Mouse (Mus musculus): ENCODE results near the gene Zfp260. TPM values are rescaled to one million over a fixed set of nuclear protein-coding genes. Genes with fewer than 3 reads are reported as not detected.
"Not testable (repeated sequence)": the region's sequence is repeated elsewhere in the genome, so short reads cannot be mapped to it uniquely, and the experiment has no call there.

The Zfp260 gene
- polyA plus RNA-seq, 1 experiment from 2014 or later, result 138 TPM

- under 1% methylated on average over 40 of the region's 40 CpGs for WGBS
- no peaks in the 10 kb centered on the region for H3K27me3 ChIP-seq
- peak within 1 kb of the TSS; percentile 73 for H3K9ac ChIP-seq (replicated peaks)
- peaks cover 26% of the 10 kb centered on the region for H3K4me1 ChIP-seq (replicated peaks)
- ATAC-seq (ENCODE audit: insufficient number of reproducible peaks, insufficient read depth, low FRiP score, low TSS enrichment, low read depth), result peak; percentile 84
- H3K27ac ChIP-seq, result peak within 1 kb of the TSS; percentile 82
- H3K36me3 ChIP-seq, result peaks cover 18% of the 10 kb centered on the region
- peak within 1 kb of the TSS; percentile 72 for H3K4me2 ChIP-seq
- peak within 1 kb of the TSS; percentile 59 for H3K4me3 ChIP-seq (replicated peaks)
- H3K9me3 ChIP-seq, result 0 out of 2 replicates have a peak, but pooled peaks cover under 1% of the 10 kb centered on the region
Observed at GRCm38 (mm10) chr7:30090092-30090969, 4.2 kb upstream of the Zfp260 start, which contains the start of the genes Gm26920 and Zfp566. Gene Gm26920 (minus strand): TSS chr7:30090410. Gene Zfp566 (minus strand): TSS chr7:30090527.

GRCm38 (mm10) chr7:30090970-30091585 is 3.5 kb upstream of the Zfp260 start:
- Histone ChIP-seq H3K27ac (no peak overlapping the region), H3K36me3 (peaks cover 11% of the 10 kb centered on the region), H3K27me3 (no peaks in the 10 kb centered on the region), H3K9ac (replicated peaks) (peak overlapping the region; percentile 28; the same call in 1 of the 2 replicates), H3K4me2 (peak overlapping the region; percentile 72), H3K9me3 (no peaks in the 10 kb centered on the region), H3K4me1 (replicated peaks) (peaks cover 26% of the 10 kb centered on the region), H3K4me3 (replicated peaks) (peak overlapping the region; percentile 59)
- no peak for ATAC-seq (ENCODE audit: insufficient number of reproducible peaks, insufficient read depth, low FRiP score, low TSS enrichment, low read depth)
- 9% methylated on average over 9 of the region's 9 CpGs for WGBS

DNA sequence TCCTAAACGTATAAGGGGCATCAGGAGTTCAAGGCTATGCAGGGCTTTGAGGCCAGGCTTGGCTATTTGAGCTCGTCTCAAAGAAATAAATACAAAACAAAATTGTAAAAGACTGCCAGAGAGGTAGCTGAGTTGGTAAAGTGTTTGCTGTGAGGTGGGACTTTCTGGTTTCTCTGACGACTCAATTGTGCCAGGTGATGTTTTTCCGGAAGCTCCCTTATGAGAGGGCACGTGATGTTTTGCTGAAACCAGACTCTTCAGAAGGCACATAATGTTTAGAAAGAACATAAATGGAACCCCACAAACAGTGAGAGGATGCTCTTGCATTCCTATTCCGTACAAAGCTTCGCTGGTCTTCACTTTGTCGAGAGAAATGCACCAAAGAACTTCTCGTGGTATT is 1.9 kb upstream of the Zfp260 start:
- Histone ChIP-seq H3K4me1 (replicated peaks) (peaks cover 30% of the 10 kb centered on the region), H3K9me3 (no peaks in the 10 kb centered on the region), H3K27me3 (no peaks in the 10 kb centered on the region), H3K4me2 (no peak overlapping the region), H3K9ac (replicated peaks) (no peak overlapping the region), H3K27ac (no peak overlapping the region), H3K36me3 (peaks cover 6% of the 10 kb centered on the region), H3K4me3 (replicated peaks) (no peak overlapping the region)
- ATAC-seq (ENCODE audit: insufficient number of reproducible peaks, insufficient read depth, low FRiP score, low TSS enrichment, low read depth), result no peak
- WGBS, result 86% methylated on average over 9 of the region's 9 CpGs

GRCm38 (mm10) chr7:30093918-30094415 is 610 bp upstream of the Zfp260 start:
- Histone ChIP-seq H3K4me2 (peak overlapping the region; percentile 70), H3K27me3 (no peaks in the 10 kb centered on the region), H3K4me3 (replicated peaks) (peak overlapping the region; percentile 57), H3K9ac (replicated peaks) (no peak overlapping the region), H3K4me1 (replicated peaks) (peaks cover 22% of the 10 kb centered on the region), H3K36me3 (peaks cover 16% of the 10 kb centered on the region), H3K27ac (peak overlapping the region; percentile 98; the same call in 1 of the 2 replicates), H3K9me3 (no peaks in the 10 kb centered on the region)
- ATAC-seq (ENCODE audit: insufficient number of reproducible peaks, insufficient read depth, low FRiP score, low TSS enrichment, low read depth), result no peak
- 69% methylated on average over 6 of the region's 6 CpGs for WGBS

GRCm38 (mm10) chr7:30095551-30096125 is 1.1 kb downstream of the Zfp260 start:
- WGBS, result 9% methylated on average over 5 of the region's 5 CpGs
- peaks cover 32% of the 10 kb centered on the region for H3K36me3 ChIP-seq

DNA sequence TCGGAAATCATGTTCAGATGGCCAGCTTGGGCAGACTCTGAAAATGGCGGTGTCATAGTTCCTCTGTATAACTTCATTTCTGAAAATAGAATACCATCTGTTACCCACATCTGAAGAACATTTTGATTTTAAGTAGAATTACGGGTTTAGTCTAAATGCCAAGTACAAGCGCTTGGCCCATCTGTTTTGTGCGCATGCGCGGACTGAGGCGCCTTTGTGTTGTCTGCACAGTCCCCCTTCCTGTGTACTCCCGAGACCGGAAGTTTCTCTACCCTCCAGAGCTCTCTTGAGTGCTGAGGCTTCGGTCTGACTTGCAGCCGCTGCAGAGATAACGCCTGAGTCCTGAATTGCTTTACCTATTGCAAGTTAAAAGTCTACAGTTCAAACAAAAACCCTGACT is 4.7 kb downstream of the Zfp260 start:
- Histone ChIP-seq H3K36me3 (peaks cover 68% of the 10 kb centered on the region), H3K9me3 (peaks cover 23% of the 10 kb centered on the region), H3K4me2 (no peak overlapping the region), H3K27ac (no peak overlapping the region), H3K4me1 (replicated peaks) (peaks cover 11% of the 10 kb centered on the region), H3K27me3 (no peaks in the 10 kb centered on the region), H3K9ac (replicated peaks) (no peak overlapping the region), H3K4me3 (replicated peaks) (no peak overlapping the region)
- WGBS, result 94% methylated on average over 13 of the region's 13 CpGs
- ATAC-seq (ENCODE audit: insufficient number of reproducible peaks, insufficient read depth, low FRiP score, low TSS enrichment, low read depth), result no peak

More at GRCm38 (mm10) chr7:30095551-30096125, 1.1 kb downstream of the Zfp260 start:
- Histone ChIP-seq H3K9ac (replicated peaks) (peak overlapping the region; percentile 64), H3K27me3 (no peaks in the 10 kb centered on the region), H3K4me1 (replicated peaks) (peaks cover 16% of the 10 kb centered on the region), H3K4me3 (replicated peaks) (peak overlapping the region; percentile 57), H3K4me2 (peak overlapping the region; percentile 70), H3K9me3 (no peaks in the 10 kb centered on the region), H3K27ac (peak overlapping the region; percentile 98)
- ATAC-seq (ENCODE audit: insufficient number of reproducible peaks, insufficient read depth, low FRiP score, low TSS enrichment, low read depth), result no peak

DNA sequence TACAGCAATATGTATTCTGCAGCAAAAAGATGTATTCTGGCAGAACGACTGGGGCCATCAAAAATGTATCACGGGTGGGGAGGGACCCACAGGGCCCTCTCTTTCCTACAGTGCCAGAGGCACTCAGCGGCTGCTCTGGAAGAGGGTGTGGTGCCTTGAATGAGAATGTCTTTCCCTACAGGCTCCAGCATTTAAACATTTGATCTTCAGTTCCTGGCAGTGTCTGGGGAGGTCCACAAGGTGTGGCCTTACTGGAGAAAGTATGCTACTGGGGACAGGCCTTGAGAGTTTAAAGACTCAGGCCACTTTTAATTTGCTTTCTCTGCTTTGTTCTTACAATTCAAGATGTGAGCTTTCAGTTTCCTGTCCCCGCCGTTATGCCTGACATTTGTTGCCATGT is 21.5 kb downstream of the Zfp260 start:
- Histone ChIP-seq H3K9ac (replicated peaks) (no peak overlapping the region), H3K27ac (no peak overlapping the region), H3K27me3 (no peaks in the 10 kb centered on the region), H3K4me2 (no peak overlapping the region), H3K36me3 (no peaks in the 10 kb centered on the region), H3K4me3 (replicated peaks) (no peak overlapping the region), H3K9me3 (peaks cover 22% of the 10 kb centered on the region; the same call in 1 of the 2 replicates), H3K4me1 (replicated peaks) (no peaks in the 10 kb centered on the region)
- no peak for ATAC-seq (ENCODE audit: insufficient number of reproducible peaks, insufficient read depth, low FRiP score, low TSS enrichment, low read depth)
- 95% methylated on average over 5 of the region's 5 CpGs for WGBS

GRCm38 (mm10) chr7:30117935-30118334 is 23.4 kb downstream of the Zfp260 start:
- H3K27ac ChIP-seq; H3K9ac ChIP-seq (replicated peaks); H3K36me3 ChIP-seq; H3K27me3 ChIP-seq; H3K4me2 ChIP-seq; ATAC-seq (ENCODE audit: insufficient number of reproducible peaks, insufficient read depth, low FRiP score, low TSS enrichment, low read depth); H3K4me1 ChIP-seq (replicated peaks); H3K4me3 ChIP-seq (replicated peaks): not testable (repeated sequence)
- WGBS, result 95% methylated on average over 12 of the region's 12 CpGs
- peaks cover 22% of the 10 kb centered on the region; the same call in 1 of the 2 replicates for H3K9me3 ChIP-seq

DNA sequence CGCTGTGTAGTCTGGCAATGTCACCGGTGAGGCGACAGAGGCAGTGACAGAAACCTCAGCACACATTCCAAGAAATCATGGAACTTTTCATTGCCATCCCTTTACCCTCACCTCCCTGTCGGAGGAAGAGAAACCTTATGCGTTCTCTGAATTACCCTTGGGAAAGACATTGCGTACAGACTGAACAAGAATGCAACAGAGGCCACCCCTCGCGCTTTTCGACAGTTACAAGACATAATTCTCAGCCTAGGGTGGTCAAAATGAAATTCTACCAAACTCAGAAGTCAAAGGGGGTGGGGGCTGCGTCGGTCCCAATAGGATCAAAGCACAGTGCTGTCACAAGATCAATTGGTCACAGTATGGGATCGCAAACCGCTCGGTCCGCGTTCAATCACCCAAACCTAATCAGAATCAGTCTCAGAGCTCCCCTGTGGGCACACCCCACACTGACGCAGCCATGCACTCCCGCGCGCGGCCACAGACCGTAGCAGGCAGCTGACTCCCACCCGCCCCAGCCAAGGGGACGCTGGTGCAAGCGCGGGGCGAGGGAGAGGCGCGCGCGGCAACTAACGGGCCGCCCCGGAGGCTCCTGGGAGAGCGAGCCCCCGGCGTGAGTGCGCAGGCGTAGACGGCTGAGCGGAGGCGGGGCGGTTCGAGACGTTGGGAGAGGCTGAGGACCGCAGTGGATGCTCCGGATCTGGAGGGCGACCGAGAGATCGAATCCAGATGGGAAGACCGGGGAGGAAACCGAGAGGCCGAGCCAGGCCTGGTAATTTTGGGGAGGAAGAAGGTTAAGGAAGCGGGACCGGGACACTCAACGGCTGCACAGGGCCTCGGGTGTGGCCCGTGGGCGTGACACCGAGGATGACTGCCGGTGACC is 27.0 kb downstream of the Zfp260 start, which contains the start of gene Zfp382:
Gene Zfp382 (plus strand): TSS at position 635 of the 880 bp plus-strand sequence.
- ATAC-seq (ENCODE audit: insufficient number of reproducible peaks, insufficient read depth, low FRiP score, low TSS enrichment, low read depth), result peak; percentile 90

DNA sequence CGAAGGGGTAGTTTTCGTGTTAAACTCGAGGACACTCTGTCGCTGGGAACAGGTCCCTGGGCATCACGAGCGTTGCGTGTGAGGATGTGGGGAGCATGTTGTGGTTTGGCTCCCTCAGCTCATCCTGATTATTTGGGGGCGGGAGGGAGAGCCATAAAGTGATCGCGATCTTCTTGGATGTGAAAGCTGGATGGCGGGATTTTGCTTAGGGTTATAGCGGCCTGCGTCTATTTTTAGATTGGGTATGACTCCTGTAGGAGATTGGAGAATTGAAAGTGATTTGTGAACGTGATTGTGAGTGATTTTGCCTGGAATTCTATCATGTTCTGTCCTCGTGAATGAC is 27.6 kb downstream of the Zfp260 start:
- peak overlapping the region; percentile 64 for H3K4me2 ChIP-seq
- ATAC-seq (ENCODE audit: insufficient number of reproducible peaks, insufficient read depth, low FRiP score, low TSS enrichment, low read depth), result 0 out of 2 replicates have a peak, but pooled peaks have one; percentile 21
- H3K27ac ChIP-seq, result peak overlapping the region; percentile 75; the same call in 1 of the 2 replicates
- H3K27me3 ChIP-seq, result no peaks in the 10 kb centered on the region
- peak overlapping the region; percentile 80 for H3K9ac ChIP-seq (replicated peaks)
- H3K4me1 ChIP-seq (replicated peaks), result peaks cover 9% of the 10 kb centered on the region
- peak overlapping the region; percentile 68 for H3K4me3 ChIP-seq (replicated peaks)
- no peaks in the 10 kb centered on the region for H3K9me3 ChIP-seq
- WGBS, result 6% methylated on average over 15 of the region's 15 CpGs
- peaks cover 16% of the 10 kb centered on the region for H3K36me3 ChIP-seq

More for the DNA sequence above, 27.0 kb downstream of the Zfp260 start, which contains the start of gene Zfp382:
- Histone ChIP-seq H3K4me1 (replicated peaks) (peaks cover 9% of the 10 kb centered on the region), H3K9ac (replicated peaks) (peak within 1 kb of the TSS; percentile 80), H3K27ac (peak within 1 kb of the TSS; percentile 75), H3K36me3 (peaks cover 10% of the 10 kb centered on the region), H3K27me3 (no peaks in the 10 kb centered on the region), H3K4me3 (replicated peaks) (peak within 1 kb of the TSS; percentile 68), H3K9me3 (no peaks in the 10 kb centered on the region), H3K4me2 (peak within 1 kb of the TSS; percentile 64)
- under 1% methylated on average over 61 of the region's 61 CpGs for WGBS
